Mouse (Mus musculus) lung, postnatal 0 days (tissue): ENCODE data around the gene Ehd2.

Experiments used
- CTCF ChIP-seq: IDR thresholded peaks from 2 replicates; pipeline ENCODE4 v1.5.1; 2016; ENCODE audit warnings: antibody characterized with exemption, mild to moderate bottlenecking
- EP300 ChIP-seq: IDR thresholded peaks from 2 replicates; pipeline ENCODE4 v1.6.1; 2016; ENCODE audit warnings: antibody characterized with exemption, mild to moderate bottlenecking, control low read depth

GRCm38 (mm10) chr7:15952416-15952815 lies 15.0 kb downstream of the Ehd2 start:
- no peak for TF ChIP-seq CTCF
- no peak for TF ChIP-seq EP300
